Mouse (Mus musculus) small intestine, adult 2 months (tissue): Measurements from ENCODE around the gene Atp12a.

Experiments
- CTCF ChIP-seq: fragments of 200-500 bp; IDR thresholded peaks from 2 replicates; pipeline ENCODE4 v1.5.1; 2012; ENCODE audit warnings: low read depth, mild to moderate bottlenecking, control low read depth, inconsistent platforms, low read length, moderate library complexity, mixed read lengths; ENCODE audit not compliant: insufficient replicate concordance, insufficient read length; ENCODE audit errors: extremely low read depth
- POLR2A ChIP-seq: fragments of 200-500 bp; IDR thresholded peaks from 2 replicates; pipeline ENCODE4 v1.6.1; 2012; ENCODE audit warnings: low read depth, mild to moderate bottlenecking, control low read depth, inconsistent platforms, low read length, moderate library complexity

DNA sequence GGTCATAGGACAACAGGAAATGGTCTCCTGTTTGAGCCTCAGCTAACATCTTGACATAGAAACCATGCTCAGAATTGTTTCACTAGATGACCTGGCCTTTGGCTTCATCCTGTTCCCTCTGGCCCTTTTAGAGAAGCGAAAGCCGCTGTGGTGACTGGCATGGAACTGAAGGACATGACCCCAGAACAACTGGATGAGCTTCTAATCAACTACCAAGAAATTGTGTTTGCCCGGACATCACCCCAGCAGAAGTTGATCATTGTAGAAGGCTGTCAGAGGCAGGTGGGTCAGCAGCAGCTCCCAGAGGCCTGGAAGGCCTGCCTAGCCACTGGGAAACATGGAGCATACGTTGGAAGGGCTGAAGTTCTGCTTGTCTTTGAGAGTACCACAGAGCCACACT is 17.5 kb downstream of the Atp12a start:
- no peak for TF ChIP-seq CTCF
- no peak for TF ChIP-seq POLR2A
